Mouse (Mus musculus) embryonic facial prominence, embryonic 11.5 days (tissue): ENCODE results near the gene Foxm1. TPM values are rescaled to one million over a fixed set of nuclear protein-coding genes. Genes with fewer than 3 reads are reported as not detected.
A peak's percentile ranks its signal among the peaks of the same experiment; 100 is the strongest.

Experiments
- ATAC-seq: fragments of 200-750 bp; cut with Nextera tagmentation; replicated peaks from 2 replicates; pipeline ENCODE4 v1.8.0; 2017; ENCODE audit warnings: low read depth; ENCODE audit not compliant: insufficient number of reproducible peaks, low FRiP score, low TSS enrichment
- DNase-seq: peaks from one replicate; pipeline ENCODE4 v3.0.0-alpha.2; 2015; ENCODE audit warnings: low spot score
- H3K27ac ChIP-seq: fragments of 300-500 bp; sonication (generic); replicated peaks from 2 replicates; pipeline ENCODE4 v1.5.1; 2014; ENCODE audit warnings: mild to moderate bottlenecking, low read depth, low read length, control low read depth
- H3K27me3 ChIP-seq: fragments of 300-500 bp; sonication (generic); 2 replicates; pipeline ENCODE4 v1.6.1; 2014; ENCODE audit warnings: mild to moderate bottlenecking, low read length, moderate library complexity, mixed read lengths; ENCODE audit not compliant: control insufficient read depth, insufficient read depth
- H3K36me3 ChIP-seq: fragments of 300-500 bp; sonication (generic); replicated peaks from 2 replicates; pipeline ENCODE4 v1.6.1; 2014; ENCODE audit warnings: low read depth, mild to moderate bottlenecking, low read length, moderate library complexity, mixed read lengths; ENCODE audit not compliant: control insufficient read depth, insufficient read depth
- H3K4me1 ChIP-seq: fragments of 300-500 bp; sonication (generic); 2 replicates; pipeline ENCODE4 v1.6.1; 2014; ENCODE audit warnings: low read length, mixed read lengths; ENCODE audit not compliant: control insufficient read depth, insufficient read depth
- H3K4me2 ChIP-seq: fragments of 300-500 bp; sonication (generic); 2 replicates; pipeline ENCODE4 v1.6.1; 2014; ENCODE audit warnings: low read depth, mild to moderate bottlenecking, control low read depth, low read length, moderate library complexity
- H3K4me3 ChIP-seq: fragments of 300-500 bp; sonication (generic); 2 replicates; pipeline ENCODE4 v1.5.1; 2014; ENCODE audit warnings: low read depth, low read length, control low read depth
- H3K9ac ChIP-seq: fragments of 300-500 bp; sonication (generic); replicated peaks from 2 replicates; pipeline ENCODE4 v1.6.1; 2014; ENCODE audit warnings: mild to moderate bottlenecking, control low read depth, low read length
- H3K9me3 ChIP-seq: fragments of 300-500 bp; sonication (generic); replicated peaks from 2 replicates; pipeline ENCODE4 v1.6.1; 2016; ENCODE audit warnings: mild to moderate bottlenecking, low read length, inconsistent platforms, mixed read lengths; ENCODE audit not compliant: control insufficient read depth
- WGBS: fragments of 180-500 bp; shearing (Covaris S2); extraction: QIAGEN DNeasy Blood & Tissue Kit; methylation state at CpG from one replicate; pipeline ENCODE4 v1.1.7; 2014; 5-methylcytosine and 5-hydroxymethylcytosine counted together
- polyA plus RNA-seq: library from polyadenylated mRNA; unstranded; fragments of >200 nt; fragmentation: Nextera tagmentation; extraction: Ambion mirVana; gene quantifications from 2 replicates; pipeline ENCODE4 v1.2.1, GENCODE M21; 2014

Foxm1 gene
- 40.7 and 43.4 TPM in 2 replicates for polyA plus RNA-seq

GRCm38 (mm10) chr6:128362381-128363006 lies at the start of gene Foxm1, which contains the start of gene Rhno1:
TSS of gene Foxm1 (plus strand) at chr6:128362967.
TSS of gene Rhno1 (minus strand) at chr6:128362911.
- DNase-seq = peak; percentile 92

GRCm38 (mm10) chr6:128314796-128315195 lies 48.0 kb upstream of the Foxm1 start:
- ATAC-seq (no peak), DNase-seq (no peak)
- 88% methylated on average over 6 of the region's 6 CpGs for WGBS

More at GRCm38 (mm10) chr6:128362381-128363006, at the start of gene Foxm1, which contains the start of gene Rhno1:
- H3K4me1 ChIP-seq = no peaks in the 10 kb centered on the region; the same call in 1 of the 2 replicates
- under 1% methylated on average over 40 of the region's 76 CpGs for WGBS
- H3K36me3 ChIP-seq = peaks cover 11% of the 10 kb centered on the region
- peak within 1 kb of the TSS; percentile 95 for H3K9ac ChIP-seq
- H3K27ac ChIP-seq = peak within 1 kb of the TSS; percentile 96
- H3K4me3 ChIP-seq = peak within 1 kb of the TSS; percentile 95
- ATAC-seq = peak; percentile 86
- H3K9me3 ChIP-seq = no peaks in the 10 kb centered on the region
- H3K4me2 ChIP-seq = peak within 1 kb of the TSS; percentile 79
- no peaks in the 10 kb centered on the region for H3K27me3 ChIP-seq

GRCm38 (mm10) chr6:128315597-128315996 lies 47.2 kb upstream of the Foxm1 start:
- no peaks in the 10 kb centered on the region for H3K9me3 ChIP-seq
- H3K4me2 ChIP-seq = no peak overlapping the region
- H3K4me1 ChIP-seq = no peaks in the 10 kb centered on the region
- 82% methylated on average over 8 of the region's 8 CpGs for WGBS
- H3K36me3 ChIP-seq = no peaks in the 10 kb centered on the region
- DNase-seq (no peak), ATAC-seq (no peak)
- no peak overlapping the region for H3K4me3 ChIP-seq
- H3K27me3 ChIP-seq = no peaks in the 10 kb centered on the region
- no peak overlapping the region for H3K9ac ChIP-seq
- H3K27ac ChIP-seq = no peak overlapping the region

More at GRCm38 (mm10) chr6:128314796-128315195, 48.0 kb upstream of the Foxm1 start:
- Histone ChIP-seq H3K4me1 (no peaks in the 10 kb centered on the region), H3K9me3 (no peaks in the 10 kb centered on the region), H3K27me3 (no peaks in the 10 kb centered on the region), H3K4me2 (no peak overlapping the region), H3K36me3 (no peaks in the 10 kb centered on the region), H3K4me3 (no peak overlapping the region), H3K9ac (no peak overlapping the region), H3K27ac (no peak overlapping the region)

- DNase-seq (peak; percentile 85), ATAC-seq (peak; percentile 73)
- no peaks in the 10 kb centered on the region for H3K27me3 ChIP-seq
- H3K4me2 ChIP-seq = no peak overlapping the region
- H3K36me3 ChIP-seq = peaks cover 5% of the 10 kb centered on the region
- H3K27ac ChIP-seq = no peak overlapping the region
- no peaks in the 10 kb centered on the region for H3K4me1 ChIP-seq
- H3K4me3 ChIP-seq = no peak overlapping the region
- H3K9me3 ChIP-seq = no peaks in the 10 kb centered on the region
- 13% methylated on average over 4 of the region's 4 CpGs for WGBS
- no peak overlapping the region for H3K9ac ChIP-seq
Observed at GRCm38 (mm10) chr6:128318317-128318716, 44.5 kb upstream of the Foxm1 start.

DNA sequence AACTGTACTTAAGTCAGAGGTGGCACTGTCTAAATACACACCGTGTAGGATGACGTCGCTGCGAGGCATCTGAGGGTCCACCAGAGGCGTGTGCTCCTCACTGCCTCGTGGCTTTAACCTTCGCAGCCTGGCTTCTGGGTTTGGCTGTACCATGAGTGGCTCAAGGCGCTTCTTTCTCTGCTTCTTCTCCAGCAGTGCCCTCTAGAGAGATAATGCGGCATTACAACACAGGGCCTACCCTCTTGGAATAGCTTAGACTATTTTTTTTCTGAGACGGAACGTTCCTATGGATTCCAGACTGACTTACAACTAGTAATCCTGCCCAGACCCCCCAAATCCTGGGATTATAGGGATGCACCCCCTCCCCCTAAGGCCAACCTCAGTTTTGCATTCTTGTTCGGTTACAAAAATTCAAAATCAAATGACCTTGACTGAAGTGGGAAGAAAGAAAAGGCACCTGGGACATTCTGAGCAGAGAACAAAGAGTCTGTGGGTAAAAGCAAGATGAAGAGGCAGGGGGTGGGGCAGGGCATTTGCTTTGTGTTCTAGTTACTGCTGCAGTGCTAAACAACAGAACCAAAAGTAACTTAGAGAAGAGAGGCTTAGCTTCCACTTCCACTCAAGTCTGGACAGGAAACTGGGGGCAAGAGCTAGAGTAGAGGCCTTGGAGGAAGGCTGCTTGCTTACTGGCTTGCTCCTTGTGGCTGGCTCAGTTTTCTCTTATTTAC lies 28.2 kb upstream of the Foxm1 start:
- Histone ChIP-seq H3K27me3 (no peaks in the 10 kb centered on the region), H3K4me2 (no peak overlapping the region), H3K4me1 (no peaks in the 10 kb centered on the region), H3K36me3 (no peaks in the 10 kb centered on the region; the same call in 1 of the 2 replicates), H3K9ac (no peak overlapping the region), H3K9me3 (no peaks in the 10 kb centered on the region), H3K4me3 (no peak overlapping the region), H3K27ac (no peak overlapping the region)
- peak; percentile 85 for DNase-seq
- peak; percentile 66; the same call in 1 of the 2 replicates for ATAC-seq
- 17% methylated on average over 12 of the region's 12 CpGs for WGBS

DNA sequence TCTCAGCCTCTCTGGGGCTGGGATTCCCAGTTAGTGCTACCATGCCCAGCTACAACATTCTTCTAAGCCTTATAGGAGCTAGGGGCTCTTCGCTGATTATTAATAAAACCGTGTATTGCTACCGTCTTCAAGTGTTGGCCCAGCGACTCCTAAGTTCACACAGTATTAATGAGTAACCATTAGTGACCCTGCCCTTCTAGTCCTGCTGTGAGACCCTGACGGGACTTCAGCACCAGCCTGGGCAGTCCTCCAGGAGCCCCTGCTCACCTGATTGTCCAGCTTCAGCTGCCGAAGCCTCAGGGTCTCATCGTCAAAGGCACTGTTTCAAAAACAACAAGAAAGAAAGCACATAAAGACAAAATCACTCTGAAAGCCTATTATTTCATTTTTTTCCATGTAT lies 25.3 kb upstream of the Foxm1 start:
- Histone ChIP-seq H3K4me1 (no peaks in the 10 kb centered on the region), H3K4me3 (no peak overlapping the region), H3K9me3 (no peaks in the 10 kb centered on the region), H3K9ac (no peak overlapping the region), H3K36me3 (no peaks in the 10 kb centered on the region; the same call in 1 of the 2 replicates), H3K27ac (no peak overlapping the region), H3K4me2 (no peak overlapping the region), H3K27me3 (no peaks in the 10 kb centered on the region)
- DNase-seq = no peak
- ATAC-seq = no peak
- WGBS = 82% methylated on average over 7 of the region's 7 CpGs

- H3K4me1 ChIP-seq = no peaks in the 10 kb centered on the region
- no peak overlapping the region for H3K4me3 ChIP-seq
- DNase-seq (peak; percentile 41), ATAC-seq (no peak; the same call in 1 of the 2 replicates)
- H3K9me3 ChIP-seq = no peaks in the 10 kb centered on the region
- 36% methylated on average over 5 of the region's 5 CpGs for WGBS
- no peak overlapping the region for H3K9ac ChIP-seq
- H3K4me2 ChIP-seq = no peak overlapping the region
- no peaks in the 10 kb centered on the region for H3K27me3 ChIP-seq
- H3K27ac ChIP-seq = no peak overlapping the region
- H3K36me3 ChIP-seq = no peaks in the 10 kb centered on the region
Observed at GRCm38 (mm10) chr6:128338876-128339275, 23.9 kb upstream of the Foxm1 start.
